Mouse (Mus musculus) myocyte (in vitro differentiated cells): ENCODE measurements around the gene Adcy9.

Experiments
- CEBPB ChIP-seq: IDR thresholded peaks from 2 replicates; pipeline ENCODE4 v1.6.1; 2011; ENCODE audit warnings: mild to moderate bottlenecking, moderate library complexity; ENCODE audit not compliant: poor library complexity, insufficient read depth, severe bottlenecking
- E2F4 ChIP-seq: IDR thresholded peaks from one replicate; pipeline ENCODE4 v1.6.1; 2011; ENCODE audit warnings: mild to moderate bottlenecking, control low read depth, moderate library complexity; ENCODE audit not compliant: insufficient read depth
- MAX ChIP-seq: IDR thresholded peaks from one replicate; pipeline ENCODE4 v1.6.1; 2011; ENCODE audit warnings: low read depth, mild to moderate bottlenecking, control low read depth
- MYOD1 ChIP-seq, 3 experiments: IDR thresholded peaks; one replicate each; pipeline ENCODE4 v1.6.1; 2011; ENCODE audit warnings: control low read depth in 2 of 3, low read depth in 2 of 3, mild to moderate bottlenecking in 2 of 3, moderate library complexity in 1 of 3; ENCODE audit not compliant: insufficient read length in 2 of 3, control insufficient read depth in 1 of 3
- MYOG ChIP-seq, 3 experiments: IDR thresholded peaks; one replicate each; pipeline ENCODE4 v1.6.1; 2011; ENCODE audit warnings: control low read depth in 2 of 3, low read depth in 2 of 3, mild to moderate bottlenecking in 2 of 3; ENCODE audit not compliant: insufficient read length in 2 of 3, control insufficient read depth in 1 of 3, insufficient read depth in 1 of 3
- POLR2A ChIP-seq: IDR thresholded peaks from one replicate; pipeline ENCODE4 v1.6.1; 2011; ENCODE audit warnings: low read depth, mild to moderate bottlenecking, control low read depth, moderate library complexity; ENCODE audit not compliant: insufficient read length
- POLR2AphosphoS2 ChIP-seq: IDR thresholded peaks from one replicate; pipeline ENCODE4 v1.6.1; 2011; ENCODE audit warnings: low read depth, control low read depth; ENCODE audit not compliant: insufficient read length
- REST ChIP-seq: IDR thresholded peaks from one replicate; pipeline ENCODE4 v1.6.1; 2011; ENCODE audit warnings: mild to moderate bottlenecking, control low read depth, moderate library complexity; ENCODE audit not compliant: insufficient read depth, insufficient read length
- SRF ChIP-seq: IDR thresholded peaks from one replicate; pipeline ENCODE4 v1.6.1; 2011; ENCODE audit warnings: low read depth; ENCODE audit not compliant: control insufficient read depth, insufficient read length
- TCF12 ChIP-seq: IDR thresholded peaks from one replicate; pipeline ENCODE4 v1.6.1; 2011; ENCODE audit warnings: mild to moderate bottlenecking, control low read depth; ENCODE audit not compliant: poor library complexity, insufficient read depth, severe bottlenecking
- TCF3 ChIP-seq: IDR thresholded peaks from one replicate; pipeline ENCODE4 v1.6.1; 2011; ENCODE audit warnings: low read depth, control low read depth; ENCODE audit not compliant: insufficient read length
- USF1 ChIP-seq: IDR thresholded peaks from one replicate; pipeline ENCODE4 v1.6.1; 2011; ENCODE audit warnings: low read depth, mild to moderate bottlenecking, control low read depth, moderate library complexity

- TF ChIP-seq MAX (no peak), POLR2A (no peak), USF1 (no peak), CEBPB (no peak), MYOG (IDR thresholded peaks at IDR 0.05; ENCODE audit: control insufficient read depth in 1 of 3, insufficient read depth in 1 of 3, insufficient read length in 2 of 3, low read depth in 2 of 3) (no peak), TCF12 (no peak), E2F4 (no peak), MYOD1 (IDR thresholded peaks at IDR 0.05; ENCODE audit: control insufficient read depth in 1 of 3, insufficient read length in 2 of 3, low read depth in 2 of 3) (no peak), SRF (no peak), POLR2AphosphoS2 (no peak), TCF3 (no peak), REST (no peak)
Measured at GRCm38 (mm10) chr16:4377556-4377955, 42.7 kb downstream of the Adcy9 start.
